Mouse (Mus musculus) embryo, embryonic 9.5 days (tissue): Measurements from ENCODE around the gene Nars2.
A peak's percentile ranks its signal among the peaks of the same experiment; 100 is the strongest.
"Not testable (repeated sequence)": the region's sequence is repeated elsewhere in the genome, so short reads cannot be mapped to it uniquely, and the experiment has no call there.

Experiments
- DNase-seq: peaks from one replicate; pipeline ENCODE4 v3.0.0-alpha.2; 2017; ENCODE audit errors: extremely low spot score

Gene Nars2

GRCm38 (mm10) chr7:96951281-96952051 is at the start of gene Nars2:
TSS of gene Nars2 (plus strand) at chr7:96951505.
- DNase-seq, result peak; percentile 94

- no peak for DNase-seq
These were observed 49.1 kb upstream of the Nars2 start for GRCm38 (mm10) chr7:96902183-96902582.

DNA sequence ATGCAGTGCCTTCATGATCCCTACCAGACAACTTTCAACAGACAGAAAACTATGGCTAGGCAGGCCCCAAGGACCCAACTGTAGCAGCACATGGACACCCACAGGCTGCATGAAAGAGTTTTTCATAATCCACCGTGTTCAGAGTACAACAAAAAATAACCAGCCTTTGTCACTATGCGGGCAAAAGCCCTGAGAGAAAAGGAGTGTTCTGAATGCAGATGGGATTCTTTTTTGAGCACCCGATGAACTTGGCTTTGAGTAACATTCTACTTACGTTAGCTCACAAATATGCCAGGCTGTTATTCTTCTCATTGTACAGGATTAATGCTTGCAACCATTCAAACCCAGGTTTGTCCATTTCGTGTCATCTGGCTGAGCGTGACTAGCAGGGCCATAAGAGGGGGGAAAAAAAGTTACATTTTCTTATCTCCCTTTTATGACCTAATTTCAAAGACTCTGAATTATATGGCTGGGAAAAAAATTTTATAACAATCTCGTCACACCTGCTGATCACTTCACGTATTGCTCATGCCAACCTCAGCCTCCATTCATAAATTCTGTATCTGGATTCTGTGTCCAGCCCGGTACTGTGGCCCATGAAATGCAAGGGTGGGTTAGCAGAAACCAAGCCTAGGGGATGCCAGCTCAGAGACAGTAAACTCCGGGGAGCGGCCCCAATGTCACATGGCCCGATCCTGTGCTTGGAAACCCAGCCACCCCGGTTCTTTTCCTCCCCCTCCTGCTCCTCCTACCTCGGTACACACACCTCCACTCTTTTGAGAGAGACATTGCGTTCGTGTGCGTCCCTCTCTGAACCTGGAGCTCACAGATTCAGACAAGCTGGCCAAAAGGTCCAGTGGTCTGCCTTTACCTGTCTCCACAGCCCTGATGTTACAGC is 48.0 kb upstream of the Nars2 start:
- DNase-seq, result no peak

- no peak for DNase-seq
These were observed 46.9 kb upstream of the Nars2 start for GRCm38 (mm10) chr7:96904442-96904841.

DNA sequence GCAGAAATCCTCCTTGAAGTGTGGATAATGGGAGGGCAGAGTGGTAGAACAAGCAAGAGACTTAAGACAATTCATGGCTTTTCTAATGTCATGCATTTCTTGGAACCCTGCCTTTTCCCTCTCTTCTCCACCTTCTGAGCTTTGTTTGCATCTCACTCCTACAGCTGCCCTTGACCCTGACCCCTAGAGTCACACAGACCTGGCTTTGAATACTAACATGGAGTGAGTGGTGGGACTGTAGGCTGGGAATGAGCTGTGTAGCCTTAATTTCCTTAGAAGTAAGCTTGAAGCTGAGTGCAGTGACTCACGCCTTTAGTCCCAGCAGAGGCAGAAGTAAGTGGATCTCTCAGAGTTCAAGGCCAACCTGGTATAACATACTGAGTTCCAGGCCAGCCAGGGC is 46.4 kb upstream of the Nars2 start:
- no peak for DNase-seq

DNA sequence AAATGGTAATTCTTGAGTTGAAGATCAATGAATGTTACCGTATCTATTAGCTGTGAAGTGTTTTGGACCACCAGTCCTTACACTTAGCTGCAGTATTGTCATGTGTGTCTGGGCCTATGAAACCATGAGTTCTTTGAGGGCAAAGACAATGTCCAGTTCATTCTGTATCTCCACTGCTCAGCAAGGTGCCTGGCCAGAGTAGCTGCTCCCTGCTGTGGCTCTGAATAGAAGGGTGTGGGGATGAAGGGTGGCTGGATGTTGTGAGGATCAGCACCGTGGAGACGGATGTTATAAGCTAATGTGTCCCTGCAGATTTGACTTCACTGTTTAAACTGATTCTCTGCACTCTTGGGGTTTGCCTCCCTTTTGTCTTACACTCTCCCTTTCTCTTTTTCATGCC is 45.9 kb upstream of the Nars2 start:
- no peak for DNase-seq

DNA sequence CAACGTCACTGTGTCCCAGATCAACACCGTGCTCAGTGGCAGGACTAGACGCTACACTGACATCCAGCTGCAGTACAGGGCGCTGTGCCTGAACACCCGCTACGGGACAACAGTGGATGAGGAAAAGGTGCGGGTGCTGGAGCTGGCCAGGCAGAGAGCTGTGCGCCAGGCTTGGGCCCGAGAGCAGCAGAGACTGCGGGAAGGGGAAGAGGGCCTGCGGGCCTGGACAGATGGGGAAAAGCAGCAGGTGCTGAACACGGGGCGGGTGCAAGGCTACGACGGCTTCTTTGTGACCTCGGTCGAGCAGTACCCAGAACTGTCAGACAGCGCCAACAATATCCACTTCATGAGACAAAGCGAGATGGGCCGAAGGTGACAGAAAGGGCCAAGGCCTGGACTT is 45.1 kb upstream of the Nars2 start:
- DNase-seq, result no peak

DNA sequence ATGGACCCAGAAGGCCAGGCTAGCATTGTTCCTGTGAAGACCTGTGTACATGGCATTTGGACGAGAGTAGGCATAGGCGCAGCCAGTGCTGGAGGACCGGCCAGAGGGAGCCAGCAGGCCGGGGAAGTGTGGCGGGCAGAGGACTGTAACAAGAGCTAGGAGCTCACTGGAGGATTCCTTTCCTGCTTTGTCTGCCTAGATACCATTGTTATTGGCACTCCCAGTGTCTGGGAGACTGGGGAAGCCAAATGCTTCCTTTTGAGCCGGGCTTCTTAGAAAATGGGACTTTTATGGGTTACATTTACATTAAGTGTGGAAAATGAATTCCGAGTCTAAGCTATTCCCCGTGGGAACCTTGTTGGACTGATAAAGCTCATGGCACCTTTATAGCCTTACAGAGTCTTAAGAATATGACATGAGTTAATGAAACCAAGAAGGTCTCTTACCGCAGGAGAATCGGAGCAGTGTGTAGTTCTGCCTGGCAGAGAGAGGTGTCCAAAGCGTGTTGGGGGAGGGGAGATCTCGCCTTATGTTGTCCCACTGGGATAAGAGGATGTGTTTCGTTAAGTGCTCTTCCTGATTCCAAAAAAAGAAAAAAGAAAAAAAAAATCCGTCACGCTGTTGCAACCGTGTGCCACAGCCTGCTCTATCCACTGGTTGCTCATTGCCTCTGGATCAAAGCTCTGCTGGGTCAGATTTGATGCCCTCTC is 43.2 kb upstream of the Nars2 start:
- no peak for DNase-seq

- no peak for DNase-seq
These were observed 41.4 kb upstream of the Nars2 start for GRCm38 (mm10) chr7:96909856-96910255.

DNA sequence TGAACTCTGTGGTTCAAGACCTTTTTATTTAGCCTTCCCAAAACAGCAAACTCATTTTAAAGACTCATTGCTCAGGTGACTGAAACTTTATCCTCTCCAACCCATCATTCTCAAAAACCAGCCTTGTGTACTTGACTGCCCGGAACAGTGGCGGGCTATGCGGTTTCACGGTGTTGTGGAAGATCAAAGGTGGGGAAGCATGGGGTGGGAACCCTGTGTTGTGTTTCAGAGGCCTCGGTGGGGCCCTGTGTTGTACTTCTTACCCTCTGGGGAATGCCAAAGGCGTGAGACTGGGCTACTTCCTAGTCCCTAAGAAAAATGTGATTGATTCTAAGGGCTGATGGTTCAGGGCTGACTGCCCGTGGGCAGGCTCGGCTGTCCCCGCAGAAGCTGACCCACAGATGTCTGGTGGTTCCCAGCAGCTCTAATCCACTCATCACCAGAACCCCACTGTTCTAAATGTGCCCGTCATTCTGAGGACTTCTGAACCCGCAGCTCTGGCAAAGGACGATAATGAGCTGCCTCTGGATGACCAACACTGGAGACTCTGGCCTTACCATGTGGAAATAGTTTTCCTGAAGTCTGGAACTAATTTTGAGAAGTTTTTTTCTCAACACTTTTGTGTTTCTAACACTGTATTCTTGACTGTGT is 40.9 kb upstream of the Nars2 start:
- DNase-seq, result peak; percentile 24

DNA sequence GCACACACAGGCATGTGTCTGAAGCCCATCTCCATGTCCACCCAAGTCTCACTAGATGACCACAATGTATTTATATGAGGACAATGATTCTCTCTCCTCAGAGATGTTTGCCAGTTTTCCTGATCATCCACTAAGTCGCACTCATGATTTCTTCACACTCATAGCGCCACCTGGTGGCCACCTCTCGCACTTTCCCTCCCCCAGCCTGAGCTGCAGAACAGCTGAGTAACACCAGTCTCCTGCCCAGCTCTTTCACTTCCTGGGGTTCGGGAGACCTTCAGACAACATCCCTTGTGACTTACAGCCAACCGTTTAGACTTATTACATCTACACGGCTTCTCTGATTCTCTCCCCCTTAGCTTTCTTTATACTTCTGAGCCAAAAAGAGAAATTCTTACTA is 37.3 kb upstream of the Nars2 start:
- peak; percentile 89 for DNase-seq

GRCm38 (mm10) chr7:96915452-96916105 is 35.7 kb upstream of the Nars2 start:
- peak; percentile 81 for DNase-seq

DNA sequence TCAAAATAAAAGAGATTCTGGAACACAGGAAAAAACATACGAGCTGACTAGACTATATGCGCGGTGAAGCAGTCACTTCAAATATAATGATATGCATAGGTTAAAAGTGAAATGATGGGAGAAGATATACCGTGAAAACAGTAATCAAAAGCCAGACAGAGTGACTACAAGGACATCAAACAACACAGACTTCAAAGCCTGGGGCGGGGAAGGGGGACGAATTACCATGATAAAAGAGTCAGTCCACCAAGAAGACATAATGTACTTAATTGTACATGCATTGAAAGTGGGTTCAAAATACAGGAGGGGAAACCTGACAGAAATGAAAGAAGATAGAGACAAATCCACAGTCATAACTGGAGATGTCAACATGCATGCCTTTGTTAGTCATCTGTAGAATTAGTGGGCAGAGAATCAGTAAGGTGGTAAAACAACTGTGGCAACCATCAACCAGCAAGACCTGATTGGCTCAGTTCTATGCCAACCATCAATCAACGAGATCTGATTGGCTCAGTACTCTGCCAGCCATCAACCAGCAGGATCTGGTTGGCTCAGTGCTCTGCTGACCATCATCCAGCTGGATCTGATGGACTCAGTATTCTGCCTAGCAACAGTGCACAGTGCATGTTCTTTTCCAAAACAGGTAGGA is 30.7 kb upstream of the Nars2 start:
- DNase-seq, result no peak

DNA sequence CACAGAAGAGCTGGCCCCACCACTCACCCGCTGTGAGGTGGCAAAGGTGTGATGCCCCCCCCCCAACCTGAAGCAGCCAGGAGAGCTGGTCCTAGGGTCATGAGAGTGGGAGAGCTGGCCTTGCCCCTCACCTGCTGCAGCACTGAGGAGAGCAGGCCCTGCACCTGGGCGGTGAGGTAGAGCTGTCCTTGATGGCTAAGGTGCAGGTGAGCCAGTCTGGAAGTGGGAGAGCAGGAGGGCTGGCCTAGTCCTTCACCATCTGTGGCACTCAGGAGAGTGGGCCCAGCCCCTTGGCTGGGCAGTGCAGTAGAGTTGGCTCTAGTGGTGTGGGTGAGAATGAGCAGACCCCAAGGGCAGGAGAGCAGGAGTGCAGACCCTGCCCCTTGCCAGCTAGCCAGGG is 28.4 kb upstream of the Nars2 start:
- no peak for DNase-seq

- DNase-seq, result no peak
These were observed 7.5 kb upstream of the Nars2 start for GRCm38 (mm10) chr7:96943715-96944377.

DNA sequence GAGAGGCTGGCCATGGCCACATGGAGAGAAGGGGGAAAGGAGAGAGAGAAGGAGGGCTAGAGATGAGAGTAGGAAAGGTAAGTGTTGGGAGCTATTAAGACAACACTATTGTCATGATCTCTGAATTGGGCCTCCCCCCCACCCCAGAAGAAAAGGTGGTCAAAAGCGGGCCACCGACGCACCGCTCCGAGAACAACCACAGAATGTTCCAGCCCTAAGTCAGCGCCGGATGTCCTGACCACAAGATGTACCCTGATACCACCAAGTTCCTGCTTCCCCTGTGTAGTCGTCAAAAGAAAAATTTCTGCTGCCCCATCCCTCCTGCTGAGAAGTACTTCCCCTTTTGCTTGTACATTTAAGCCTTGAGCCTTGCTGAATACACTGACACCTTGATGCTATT is 4.8 kb upstream of the Nars2 start:
- not testable (repeated sequence) for DNase-seq

DNA sequence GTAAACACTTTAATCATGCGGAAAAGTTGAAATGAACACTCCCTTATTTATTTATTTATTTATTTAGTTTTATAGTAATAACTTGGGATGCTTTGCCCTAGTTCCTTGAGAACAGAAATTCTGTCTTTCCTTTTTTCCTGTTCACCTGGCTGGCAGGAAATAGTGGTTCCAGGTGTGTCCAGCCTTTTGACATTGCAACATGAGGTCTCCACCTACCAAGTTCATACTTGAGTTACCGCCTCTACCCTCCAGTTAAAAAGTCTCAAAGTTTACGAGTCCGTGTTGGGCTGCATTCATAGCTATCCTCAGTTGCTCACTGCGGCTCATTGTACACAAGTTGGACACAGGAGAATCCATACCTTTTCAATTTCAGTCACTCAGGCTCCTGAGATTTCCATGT is 789 bp downstream of the Nars2 start:
- DNase-seq, result no peak

GRCm38 (mm10) chr7:96959168-96959567 is 7.9 kb downstream of the Nars2 start:
- DNase-seq, result no peak

GRCm38 (mm10) chr7:96967188-96967587 is 15.9 kb downstream of the Nars2 start:
- DNase-seq, result no peak

GRCm38 (mm10) chr7:96970359-96970758 is 19.1 kb downstream of the Nars2 start:
- peak; percentile 62 for DNase-seq
